Mouse (Mus musculus) right cerebral cortex, postnatal 4 days (tissue): ENCODE data around the gene Arsb.
A peak's percentile ranks its signal among the peaks of the same experiment; 100 is the strongest.
"Not testable (repeated sequence)": the region's sequence is repeated elsewhere in the genome, so short reads cannot be mapped to it uniquely, and the experiment has no call there.

Experiments used
- DNase-seq: peaks from one replicate; pipeline ENCODE4 v3.0.0-alpha.2; 2022

Gene Arsb

DNA sequence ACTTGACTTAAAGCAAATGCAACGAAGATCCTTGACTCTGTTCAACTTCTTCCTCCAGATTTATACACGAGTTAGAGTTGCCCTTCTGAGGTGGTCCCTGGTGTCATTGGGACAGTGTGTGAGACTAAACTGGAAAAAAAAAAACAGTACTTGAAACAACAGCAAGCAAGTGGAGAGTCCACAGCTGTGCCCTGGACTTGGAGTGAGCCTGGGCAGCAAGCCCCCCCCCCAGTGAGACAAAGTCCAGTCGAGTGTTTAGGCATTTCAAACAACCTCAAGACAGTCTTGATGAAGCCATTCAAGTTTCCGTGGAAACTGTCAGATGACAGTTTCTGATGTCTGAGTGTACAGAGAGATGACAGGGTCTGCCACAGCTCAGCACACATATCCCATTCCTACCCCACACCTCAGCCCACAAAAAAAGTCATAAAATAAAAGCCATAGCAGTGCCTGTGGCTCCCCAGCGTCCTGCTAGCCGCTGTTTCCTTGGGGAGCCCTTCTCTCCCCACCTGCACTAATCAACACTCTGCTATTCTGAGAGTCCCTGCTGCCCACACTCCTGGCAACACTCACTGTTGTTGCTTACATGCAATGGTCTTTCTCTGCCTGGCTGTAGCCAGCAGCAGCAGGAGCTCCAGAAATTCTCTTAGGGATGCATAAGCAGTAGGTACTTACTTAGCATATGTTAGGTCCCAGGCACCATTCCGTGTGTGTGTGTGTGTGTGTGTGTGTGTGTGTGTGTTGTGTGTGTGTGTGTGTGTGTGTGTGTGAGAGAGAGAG, 159.3 kb downstream of the Arsb start:
- DNase-seq = no peak

- DNase-seq = peak; percentile 30
Observed at GRCm38 (mm10) chr13:93936455-93936854, 165.0 kb downstream of the Arsb start.

- no peak for DNase-seq
Observed at GRCm38 (mm10) chr13:93938118-93938517, 166.7 kb downstream of the Arsb start.

DNA sequence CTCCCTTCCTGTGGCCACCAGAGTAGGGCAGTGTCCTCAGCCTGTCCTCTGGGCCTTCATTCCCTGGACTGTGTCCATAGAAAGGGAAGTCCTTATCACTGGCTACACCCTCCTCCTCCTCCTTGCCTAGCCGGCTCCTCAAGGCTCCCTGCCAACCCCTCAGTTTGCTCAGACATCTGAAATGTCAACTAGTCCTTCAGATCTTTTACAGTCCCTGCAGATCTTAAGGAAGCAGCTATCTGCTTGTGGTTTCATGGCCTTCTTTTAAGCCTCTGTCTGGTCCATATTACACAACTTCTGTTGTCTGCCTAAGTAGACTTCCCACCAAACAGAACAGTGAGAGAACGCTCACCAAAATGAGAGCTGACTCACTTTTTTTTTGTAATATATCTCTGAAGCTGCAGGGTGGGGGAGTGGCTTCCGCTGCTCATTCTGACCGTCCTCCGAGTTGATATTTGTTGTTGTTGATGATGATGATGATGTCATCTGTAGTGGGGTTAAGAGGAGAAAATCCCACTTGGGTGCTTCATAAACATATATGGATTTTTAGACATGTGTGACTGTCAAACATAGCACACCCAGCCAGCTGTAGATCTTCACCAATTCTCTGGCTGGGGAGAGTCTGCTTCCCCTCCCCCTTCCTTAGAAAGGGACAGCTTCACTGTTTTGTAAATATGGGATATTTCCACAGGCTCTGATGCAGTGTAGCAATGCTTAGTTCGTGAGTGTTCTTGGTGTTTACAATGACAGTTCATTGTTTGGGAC, 168.1 kb downstream of the Arsb start:
- no peak for DNase-seq

- DNase-seq = no peak
Observed at GRCm38 (mm10) chr13:93940742-93941531, 169.5 kb downstream of the Arsb start.

- no peak for DNase-seq
Observed at GRCm38 (mm10) chr13:93950996-93951395, 179.6 kb downstream of the Arsb start.

DNA sequence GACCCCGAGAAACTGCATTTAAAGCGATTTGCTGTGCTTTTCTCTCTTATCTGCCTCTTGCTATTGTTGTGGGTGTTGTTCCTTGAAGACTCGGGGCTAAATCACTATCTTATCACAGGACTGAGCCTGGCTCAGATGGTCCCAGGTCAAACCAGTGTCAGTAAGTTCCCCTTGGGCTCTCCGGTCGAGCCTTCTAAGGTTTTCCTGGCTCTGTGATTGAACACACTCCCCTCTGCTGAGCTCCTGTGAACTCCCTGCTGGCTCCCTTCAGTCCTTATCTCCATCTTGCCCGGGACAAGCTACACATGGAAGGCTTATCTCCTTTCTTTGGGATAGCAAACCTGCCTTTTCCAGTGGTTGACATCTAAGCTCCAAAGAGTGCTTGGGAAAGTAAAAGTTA, 180.1 kb downstream of the Arsb start:
- DNase-seq = no peak

GRCm38 (mm10) chr13:93952466-93952865, 181.0 kb downstream of the Arsb start:
- DNase-seq = no peak

GRCm38 (mm10) chr13:93957907-93958306, 186.5 kb downstream of the Arsb start:
- no peak for DNase-seq

DNA sequence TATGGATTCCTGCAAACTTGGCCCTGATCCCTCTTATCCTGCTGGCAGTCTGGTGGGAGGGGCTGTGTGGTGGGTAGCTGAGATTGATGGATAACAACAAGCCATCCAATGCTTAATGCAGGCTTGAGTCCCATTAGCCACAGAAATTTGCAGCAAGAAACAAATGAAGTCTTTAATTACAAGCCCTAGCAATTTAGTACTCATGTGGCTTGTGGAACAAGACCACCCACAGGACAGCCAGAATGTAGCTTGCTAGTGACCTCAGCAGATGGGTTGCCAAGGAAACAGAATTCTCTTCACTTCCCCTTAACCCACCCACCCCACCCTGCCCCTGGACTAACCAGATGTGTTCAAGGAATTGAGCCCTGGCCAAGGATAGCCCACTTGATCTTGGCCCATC, 194.8 kb downstream of the Arsb start:
- DNase-seq = no peak

DNA sequence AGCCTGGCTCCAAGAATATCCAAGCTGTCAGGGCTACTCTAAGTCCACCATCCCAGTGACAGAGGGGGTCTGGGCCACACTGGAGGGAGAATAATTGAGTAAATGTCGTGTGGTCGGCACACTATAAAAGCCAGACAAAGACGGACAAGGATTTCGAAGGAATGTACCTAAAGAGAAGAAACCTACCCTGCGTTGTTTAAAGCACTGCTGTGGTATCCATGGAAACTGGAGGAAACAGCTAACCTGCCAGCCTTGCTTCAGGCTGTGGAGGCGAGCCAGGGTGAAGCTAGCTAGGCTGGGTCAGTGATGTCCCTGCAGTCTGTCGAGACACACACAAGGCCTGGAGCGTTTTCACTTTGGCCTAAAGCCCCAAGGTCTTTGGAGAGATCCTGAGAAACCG, 195.7 kb downstream of the Arsb start:
- DNase-seq = peak; percentile 45

DNA sequence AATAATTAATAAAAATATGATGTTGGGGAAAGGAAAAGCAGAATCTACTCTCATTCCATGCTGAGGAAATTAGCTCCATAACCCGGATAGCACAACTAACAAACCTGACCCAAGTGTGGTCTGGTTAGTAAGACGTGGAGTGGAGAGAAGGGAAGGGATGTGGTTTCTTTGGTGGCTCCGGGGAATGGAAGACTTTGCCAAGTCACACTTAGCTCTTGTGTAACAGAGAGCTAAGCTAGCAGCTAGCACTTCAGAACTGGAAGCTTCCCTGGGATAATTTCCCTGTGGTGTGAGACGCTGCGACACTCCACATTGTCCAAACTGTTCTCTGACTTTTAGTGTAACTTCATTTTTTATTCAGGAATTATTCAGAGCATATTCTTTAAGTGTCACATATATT, 198.7 kb downstream of the Arsb start:
- no peak for DNase-seq

DNA sequence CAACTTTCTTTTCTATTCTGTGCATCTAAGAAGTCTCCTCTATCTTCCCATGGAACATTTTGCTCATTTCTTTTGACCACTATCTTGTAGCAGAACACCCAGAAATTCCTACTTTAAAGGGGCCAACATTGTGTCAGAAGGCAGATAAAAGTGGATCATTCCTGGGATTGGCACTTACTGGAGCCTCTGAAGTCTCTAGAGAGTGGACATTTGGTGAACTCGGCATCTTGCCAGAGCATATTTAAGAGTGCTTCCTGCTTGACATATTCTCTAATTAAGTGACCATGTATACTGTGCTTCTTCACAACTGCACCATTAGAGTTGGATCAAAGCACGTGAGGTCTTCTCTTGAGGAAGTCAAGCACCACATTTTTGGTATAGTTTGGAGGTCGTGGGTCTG, 201.0 kb downstream of the Arsb start:
- no peak for DNase-seq

- DNase-seq = no peak
Observed at GRCm38 (mm10) chr13:93975668-93976067, 204.2 kb downstream of the Arsb start.

GRCm38 (mm10) chr13:93976897-93977530, 205.6 kb downstream of the Arsb start:
- no peak for DNase-seq

- DNase-seq = no peak
Observed at GRCm38 (mm10) chr13:93978703-93979495, 207.5 kb downstream of the Arsb start.

- no peak for DNase-seq
Observed at GRCm38 (mm10) chr13:93979754-93980153, 208.3 kb downstream of the Arsb start.

- no peak for DNase-seq
Observed at GRCm38 (mm10) chr13:93984521-93984920, 213.1 kb downstream of the Arsb start.

DNA sequence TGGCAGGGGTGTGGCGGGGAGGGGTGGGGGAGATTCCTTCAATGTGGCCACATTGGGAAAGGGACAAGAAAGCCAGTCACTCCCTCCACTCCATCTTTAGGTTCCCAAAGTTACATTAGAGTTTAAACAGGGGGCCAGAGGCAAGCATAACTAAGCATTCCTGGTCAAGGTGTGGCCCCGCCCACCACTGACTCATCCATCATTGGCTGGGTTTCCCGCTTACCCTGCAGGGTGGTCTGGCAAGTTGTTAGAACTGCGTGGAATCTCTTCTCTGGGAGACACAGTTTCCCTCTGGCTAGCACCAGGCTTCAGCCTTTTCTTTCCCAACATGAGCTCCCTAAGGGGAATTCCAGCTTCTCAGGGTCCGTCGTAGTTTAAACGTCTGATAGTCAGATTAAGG, 213.8 kb downstream of the Arsb start:
- DNase-seq = no peak

- DNase-seq = not testable (repeated sequence)
Observed at GRCm38 (mm10) chr13:93985750-93986149, 214.3 kb downstream of the Arsb start.

DNA sequence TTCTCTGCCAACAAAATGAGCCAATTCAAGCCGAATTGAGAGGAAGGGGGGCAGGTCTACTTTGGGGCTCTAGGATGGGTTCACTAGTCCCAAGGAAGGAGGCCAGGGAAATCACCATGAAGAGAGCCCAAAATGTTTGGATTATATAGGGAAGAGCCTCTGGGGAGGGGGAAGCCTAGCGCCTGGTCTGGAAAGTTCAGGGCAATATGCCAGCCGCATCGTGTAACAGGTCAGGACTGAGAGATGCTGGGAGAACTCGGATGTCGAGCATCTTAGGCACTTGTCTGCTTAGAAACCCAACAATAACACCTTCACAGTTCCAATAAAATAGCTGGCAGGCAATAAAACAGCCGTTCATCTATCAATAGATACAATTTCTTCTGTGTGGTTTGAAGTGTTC, 216.2 kb downstream of the Arsb start:
- DNase-seq = no peak

GRCm38 (mm10) chr13:93989208-93989607, 217.8 kb downstream of the Arsb start:
- DNase-seq = no peak
